In genomic region chr17:47730633-47731575, GRCm38 (mm10) we compare ENCODE assay signal across 15 mouse cellular contexts. TPM values are rescaled to one million over a fixed set of nuclear protein-coding genes. Genes with fewer than 3 reads are reported as not detected.
DNase-seq lines count a peak whose midpoint lies in the region; ATAC-seq and TF ChIP-seq lines count a peak whose summit lies in the region.
"Had no signal": no experiment of that assay in that cellular context is flagged by ENCODE, and none has a peak within 500 bp of the region (broad histone marks: within the 10 kb centered on the region; RNA-seq: fewer than 3 reads in every experiment).

No protein-coding gene starts in this region.

- H3K27me3 ChIP-seq in kidney, embryonic 15.5 days = no peaks in the 10 kb centered on the region
- H3K27me3 ChIP-seq in lung, embryonic 14.5 days (ENCODE audit: insufficient read depth, low read length) = no peaks in the 10 kb centered on the region
- peaks cover 20% of the 10 kb centered on the region; the same call in 1 of the 2 replicates for H3K27me3 ChIP-seq in forebrain, embryonic 10.5 days (ENCODE audit: poor library complexity, severe bottlenecking)

- H3K4me2 ChIP-seq in kidney, embryonic 15.5 days = no peak overlapping the region
- no peak overlapping the region for H3K4me2 ChIP-seq in lung, embryonic 14.5 days
- H3K4me2 ChIP-seq: heart, embryonic 15.5 days; limb, embryonic 12.5 days had no signal

- DNase-seq in kidney, adult 18-20 months = no peak
- peak; percentile 54 for DNase-seq in testis, postnatal 10 days (ENCODE audit: low spot score)
- DNase-seq in testis, postnatal 14 days (ENCODE audit: low spot score) = no peak
- DNase-seq in lung, embryonic 14.5 days = peak; percentile 17
- DNase-seq in forebrain, embryonic 10.5 days (ENCODE audit: extremely low spot score, low spot score) = no peak
- DNase-seq in spleen, postnatal 36 days (ENCODE audit: low spot score in 2 of 2) = no peak
- DNase-seq: adrenal gland, postnatal 36 days; cerebellum, adult 11-12 months; gastrocnemius, postnatal 14 days had no signal

- TF ChIP-seq CTCF in lung, embryonic 14.5 days (IDR thresholded peaks at IDR 0.05; ENCODE audit: low read depth) = peak; percentile 46

- H3K36me3 ChIP-seq in kidney, embryonic 15.5 days = no peaks in the 10 kb centered on the region
- no peaks in the 10 kb centered on the region for H3K36me3 ChIP-seq in lung, embryonic 14.5 days (ENCODE audit: insufficient read depth)
- no peaks in the 10 kb centered on the region for H3K36me3 ChIP-seq in forebrain, embryonic 10.5 days (replicated peaks)
- H3K36me3 ChIP-seq: heart, embryonic 15.5 days; limb, embryonic 12.5 days had no signal

- no peak overlapping the region for H3K4me3 ChIP-seq in kidney, embryonic 15.5 days (replicated peaks)
- no peak overlapping the region for H3K4me3 ChIP-seq in lung, embryonic 14.5 days (ENCODE audit: low read depth, low read length)
- H3K4me3 ChIP-seq in forebrain, embryonic 10.5 days = no peak overlapping the region
- H3K4me3 ChIP-seq: heart, embryonic 15.5 days; limb, embryonic 12.5 days had no signal

- peaks cover 6% of the 10 kb centered on the region; the same call in 1 of the 2 replicates for H3K4me1 ChIP-seq in kidney, embryonic 15.5 days
- no peaks in the 10 kb centered on the region for H3K4me1 ChIP-seq in lung, embryonic 14.5 days (ENCODE audit: insufficient read depth)
- peaks cover 14% of the 10 kb centered on the region for H3K4me1 ChIP-seq in forebrain, embryonic 10.5 days
- H3K4me1 ChIP-seq: heart, embryonic 15.5 days; limb, embryonic 12.5 days had no signal

- no peaks in the 10 kb centered on the region for H3K9me3 ChIP-seq in kidney, embryonic 15.5 days (replicated peaks)
- H3K9me3 ChIP-seq in lung, embryonic 14.5 days (ENCODE audit: low read depth, low read length) = no peaks in the 10 kb centered on the region
- H3K9me3 ChIP-seq in forebrain, embryonic 10.5 days = no peaks in the 10 kb centered on the region
- H3K9me3 ChIP-seq: heart, embryonic 15.5 days; limb, embryonic 12.5 days had no signal

- H3K9ac ChIP-seq in kidney, embryonic 15.5 days = no peak overlapping the region
- no peak overlapping the region for H3K9ac ChIP-seq in lung, embryonic 14.5 days
- H3K9ac ChIP-seq: heart, embryonic 15.5 days; limb, embryonic 12.5 days had no signal

- no peak overlapping the region for H3K27ac ChIP-seq in kidney, embryonic 15.5 days
- no peak overlapping the region for H3K27ac ChIP-seq in lung, embryonic 14.5 days (ENCODE audit: low read depth)
- no peak overlapping the region for H3K27ac ChIP-seq in forebrain, embryonic 10.5 days
- H3K27ac ChIP-seq: heart, embryonic 15.5 days; limb, embryonic 12.5 days had no signal

- 51% methylated on average over 24 of the region's 24 CpGs for WGBS in kidney, embryonic 15.5 days
- 46% methylated on average over 24 of the region's 24 CpGs for WGBS in lung, embryonic 14.5 days
- 48% methylated on average over 24 of the region's 24 CpGs for WGBS in forebrain, embryonic 10.5 days

- peak; percentile 13; the same call in 1 of the 2 replicates for ATAC-seq in kidney, embryonic 15.5 days (replicated peaks; ENCODE audit: low FRiP score)
- no peak for ATAC-seq in lung, embryonic 14.5 days (ENCODE audit: insufficient read depth)
- ATAC-seq: forebrain, embryonic 16.5 days; inflammation-experienced regulatory T-cells, adult 6 months had no signal

RNA-seq across cellular contexts. Expression of gene Pgc, which starts 4.3 kb away (rescaled TPM):
- polyA plus RNA-seq in kidney, embryonic 15.5 days (2015; fragmentation: Nextera tagmentation; extraction: Ambion mirVana) = 0.14 TPM in 1 of 2 replicates, not detected in the other
- 7.6 and 9.1 TPM in 2 replicates for polyA plus RNA-seq in lung, embryonic 14.5 days (2014; fragmentation: Nextera tagmentation; extraction: Ambion mirVana)
- not detected in 2 replicates for polyA plus RNA-seq in forebrain, embryonic 10.5 days (2016; fragmentation: Nextera tagmentation; extraction: Ambion mirVana)
- polyA plus RNA-seq: cortical plate, adult 2 months; forebrain, embryonic 16.5 days; inflammation-experienced regulatory T-cells, adult 6 months; limb, embryonic 12.5 days had no signal

RNA-seq across cellular contexts. Expression of gene Tfeb, which starts 5.9 kb away (rescaled TPM):
- 13.4 and 15.2 TPM in 2 replicates for polyA plus RNA-seq in kidney, embryonic 15.5 days (2015; fragmentation: Nextera tagmentation; extraction: Ambion mirVana)
- polyA plus RNA-seq in lung, embryonic 14.5 days (2014; fragmentation: Nextera tagmentation; extraction: Ambion mirVana) = 7.6 and 9.3 TPM in 2 replicates
- 1.9 and 2.2 TPM in 2 replicates for polyA plus RNA-seq in forebrain, embryonic 10.5 days (2016; fragmentation: Nextera tagmentation; extraction: Ambion mirVana)

RNA-seq across cellular contexts. Expression of gene Prickle4, which starts 36.4 kb away (rescaled TPM):
- polyA plus RNA-seq in kidney, embryonic 15.5 days (2015; fragmentation: Nextera tagmentation; extraction: Ambion mirVana) = 0.51 and 0.99 TPM in 2 replicates
- 1.5 TPM in 1 of 2 replicates, not detected in the other for polyA plus RNA-seq in lung, embryonic 14.5 days (2014; fragmentation: Nextera tagmentation; extraction: Ambion mirVana)
- polyA plus RNA-seq in forebrain, embryonic 10.5 days (2016; fragmentation: Nextera tagmentation; extraction: Ambion mirVana) = 0.70 and 0.90 TPM in 2 replicates
- polyA plus RNA-seq: inflammation-experienced regulatory T-cells, adult 6 months; limb, embryonic 12.5 days had no signal

RNA-seq across cellular contexts. Expression of gene Gm21981, which starts 36.6 kb away (rescaled TPM):
- polyA plus RNA-seq in kidney, embryonic 15.5 days (2015; fragmentation: Nextera tagmentation; extraction: Ambion mirVana) = 0.17 and 0.24 TPM in 2 replicates
- polyA plus RNA-seq in lung, embryonic 14.5 days (2014; fragmentation: Nextera tagmentation; extraction: Ambion mirVana) = 1.1 and 1.3 TPM in 2 replicates
- polyA plus RNA-seq in forebrain, embryonic 10.5 days (2016; fragmentation: Nextera tagmentation; extraction: Ambion mirVana) = 0.14 and 0.22 TPM in 2 replicates
- polyA plus RNA-seq: inflammation-experienced regulatory T-cells, adult 6 months had no signal

RNA-seq across cellular contexts. Expression of gene Frs3, which starts 42.1 kb away (rescaled TPM):
- polyA plus RNA-seq in kidney, embryonic 15.5 days (2015; fragmentation: Nextera tagmentation; extraction: Ambion mirVana) = 5.5 and 6.7 TPM in 2 replicates
- polyA plus RNA-seq in lung, embryonic 14.5 days (2014; fragmentation: Nextera tagmentation; extraction: Ambion mirVana) = 5.1 and 5.3 TPM in 2 replicates
- 7.5 and 8.6 TPM in 2 replicates for polyA plus RNA-seq in forebrain, embryonic 10.5 days (2016; fragmentation: Nextera tagmentation; extraction: Ambion mirVana)
- polyA plus RNA-seq: inflammation-experienced regulatory T-cells, adult 6 months had no signal

Comparison
In these comparisons a context has a peak if more than half of its experiments do, and no peak if none do; other contexts are left out.
1. DNase-seq: peak in testis, postnatal 10 days (single experiment) and lung, embryonic 14.5 days (single experiment); none in kidney, adult 18-20 months (single experiment), testis, postnatal 14 days (single experiment), forebrain, embryonic 10.5 days (single experiment) and spleen, postnatal 36 days (0 of 2).